Mouse (Mus musculus) lung, postnatal 10 days (tissue): ENCODE measurements around the gene Habp2.

Experiments
- DNase-seq: peaks from one replicate; pipeline ENCODE4 v3.0.0; 2021

Habp2 gene

GRCm38 (mm10) chr19:56364563-56364962 lies 77.6 kb downstream of the Habp2 start:
- DNase-seq: no peak

GRCm38 (mm10) chr19:56366168-56366567 lies 79.2 kb downstream of the Habp2 start:
- DNase-seq: peak; percentile 65

GRCm38 (mm10) chr19:56366625-56367024 lies 79.7 kb downstream of the Habp2 start:
- peak; percentile 29 for DNase-seq

- no peak for DNase-seq
These were observed 80.8 kb downstream of the Habp2 start for GRCm38 (mm10) chr19:56367778-56368177.

GRCm38 (mm10) chr19:56368912-56369311 lies 82.0 kb downstream of the Habp2 start:
- no peak for DNase-seq
